Mouse (Mus musculus): ENCODE data around the gene Aplp1. TPM values are rescaled to one million over a fixed set of nuclear protein-coding genes. Genes with fewer than 3 reads are reported as not detected.

Aplp1 gene
- polyA plus RNA-seq, 1 experiment from 2014 or later = 51.0 TPM

- Histone ChIP-seq H3K4me2 (ENCODE audit: low read depth, low read length) (no peak overlapping the region), H3K27me3 (replicated peaks; ENCODE audit: control insufficient read depth, insufficient read depth, low read length) (peaks cover 11% of the 10 kb centered on the region), H3K4me1 (ENCODE audit: control insufficient read depth, insufficient read depth, low read length) (peaks cover 13% of the 10 kb centered on the region), H3K4me3 (ENCODE audit: low read depth, low read length) (no peak overlapping the region), H3K36me3 (ENCODE audit: control insufficient read depth, insufficient read depth, low read length) (peaks cover 33% of the 10 kb centered on the region), H3K9me3 (ENCODE audit: control insufficient read depth, low read length) (no peaks in the 10 kb centered on the region), H3K27ac (replicated peaks; ENCODE audit: low read depth, low read length) (no peak overlapping the region), H3K9ac (ENCODE audit: low read depth, low read length) (no peak overlapping the region)
- WGBS = 33% methylated on average over 2 of the region's 5 CpGs
- no peak for ATAC-seq (ENCODE audit: low read depth)
- no peak for DNase-seq (ENCODE audit: low spot score)
Observed at GRCm38 (mm10) chr7:30440697-30441096, 4.6 kb downstream of the Aplp1 start.

GRCm38 (mm10) chr7:30439734-30440133, 5.6 kb downstream of the Aplp1 start:
- Histone ChIP-seq H3K9me3 (ENCODE audit: control insufficient read depth, low read length) (no peaks in the 10 kb centered on the region), H3K27ac (replicated peaks; ENCODE audit: low read depth, low read length) (no peak overlapping the region), H3K36me3 (ENCODE audit: control insufficient read depth, insufficient read depth, low read length) (peaks cover 33% of the 10 kb centered on the region), H3K4me2 (ENCODE audit: low read depth, low read length) (no peak overlapping the region), H3K27me3 (replicated peaks; ENCODE audit: control insufficient read depth, insufficient read depth, low read length) (peaks cover 5% of the 10 kb centered on the region), H3K9ac (ENCODE audit: low read depth, low read length) (no peak overlapping the region), H3K4me3 (ENCODE audit: low read depth, low read length) (no peak overlapping the region), H3K4me1 (ENCODE audit: control insufficient read depth, insufficient read depth, low read length) (peaks cover 9% of the 10 kb centered on the region)
- DNase-seq (ENCODE audit: low spot score) (no peak), ATAC-seq (ENCODE audit: low read depth) (no peak)
- 79% methylated on average over 6 of the region's 13 CpGs for WGBS

- Histone ChIP-seq H3K4me2 (ENCODE audit: low read depth, low read length) (no peak overlapping the region), H3K9me3 (ENCODE audit: control insufficient read depth, low read length) (no peaks in the 10 kb centered on the region), H3K27ac (replicated peaks; ENCODE audit: low read depth, low read length) (no peak overlapping the region), H3K36me3 (ENCODE audit: control insufficient read depth, insufficient read depth, low read length) (peaks cover 25% of the 10 kb centered on the region), H3K4me1 (ENCODE audit: control insufficient read depth, insufficient read depth, low read length) (no peaks in the 10 kb centered on the region), H3K27me3 (replicated peaks; ENCODE audit: control insufficient read depth, insufficient read depth, low read length) (no peaks in the 10 kb centered on the region; the same call in 1 of the 2 replicates), H3K9ac (ENCODE audit: low read depth, low read length) (no peak overlapping the region), H3K4me3 (ENCODE audit: low read depth, low read length) (no peak overlapping the region)
- 14% methylated on average over 10 of the region's 10 CpGs for WGBS
- ATAC-seq (ENCODE audit: low read depth) = no peak
- DNase-seq (ENCODE audit: low spot score) = no peak
Observed at GRCm38 (mm10) chr7:30436879-30437278, 8.5 kb downstream of the Aplp1 start.

GRCm38 (mm10) chr7:30435156-30435555, 10.2 kb downstream of the Aplp1 start:
- Histone ChIP-seq H3K27me3 (replicated peaks; ENCODE audit: control insufficient read depth, insufficient read depth, low read length) (no peaks in the 10 kb centered on the region; the same call in 1 of the 2 replicates), H3K9me3 (ENCODE audit: control insufficient read depth, low read length) (no peaks in the 10 kb centered on the region), H3K4me2 (ENCODE audit: low read depth, low read length) (no peak overlapping the region), H3K27ac (replicated peaks; ENCODE audit: low read depth, low read length) (no peak overlapping the region), H3K9ac (ENCODE audit: low read depth, low read length) (no peak overlapping the region), H3K36me3 (ENCODE audit: control insufficient read depth, insufficient read depth, low read length) (peaks cover 24% of the 10 kb centered on the region), H3K4me3 (ENCODE audit: low read depth, low read length) (no peak overlapping the region), H3K4me1 (ENCODE audit: control insufficient read depth, insufficient read depth, low read length) (no peaks in the 10 kb centered on the region)
- no peak for ATAC-seq (ENCODE audit: low read depth)
- 40% methylated on average over 8 of the region's 9 CpGs for WGBS
- DNase-seq (ENCODE audit: low spot score) = no peak

DNA sequence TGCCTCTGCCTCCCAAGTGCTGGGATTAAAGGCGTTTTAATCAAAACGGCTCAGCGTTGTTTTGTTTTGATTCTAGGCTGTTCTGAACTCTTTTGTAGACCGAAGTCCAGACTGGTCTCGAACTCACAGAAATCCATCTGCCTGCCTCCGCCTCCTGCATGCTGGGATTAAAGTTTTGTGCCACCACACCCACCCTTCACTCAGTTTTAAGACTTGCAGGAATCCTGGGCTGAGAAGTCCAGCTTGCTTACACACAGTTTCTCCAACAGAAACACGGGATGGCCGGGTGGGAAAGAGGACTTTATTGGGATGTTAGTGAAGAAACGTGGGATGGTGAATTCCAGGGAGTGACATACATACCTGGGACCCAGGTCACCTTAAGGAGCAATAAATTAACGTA, 10.6 kb downstream of the Aplp1 start:
- H3K4me1 ChIP-seq (ENCODE audit: control insufficient read depth, insufficient read depth, low read length) = no peaks in the 10 kb centered on the region
- peaks cover 20% of the 10 kb centered on the region for H3K36me3 ChIP-seq (ENCODE audit: control insufficient read depth, insufficient read depth, low read length)
- no peaks in the 10 kb centered on the region for H3K9me3 ChIP-seq (ENCODE audit: control insufficient read depth, low read length)
- no peaks in the 10 kb centered on the region; the same call in 1 of the 2 replicates for H3K27me3 ChIP-seq (replicated peaks; ENCODE audit: control insufficient read depth, insufficient read depth, low read length)
- H3K4me2 ChIP-seq (ENCODE audit: low read depth, low read length) = no peak overlapping the region
- no peak overlapping the region for H3K27ac ChIP-seq (replicated peaks; ENCODE audit: low read depth, low read length)
- 67% methylated on average over 10 of the region's 10 CpGs for WGBS
- H3K4me3 ChIP-seq (ENCODE audit: low read depth, low read length) = no peak overlapping the region
- no peak overlapping the region for H3K9ac ChIP-seq (ENCODE audit: low read depth, low read length)
- DNase-seq (ENCODE audit: low spot score) (no peak), ATAC-seq (ENCODE audit: low read depth) (no peak)

GRCm38 (mm10) chr7:30434238-30434637, 11.1 kb downstream of the Aplp1 start:
- peaks cover 16% of the 10 kb centered on the region for H3K36me3 ChIP-seq (ENCODE audit: control insufficient read depth, insufficient read depth, low read length)
- ATAC-seq (ENCODE audit: low read depth) (no peak), DNase-seq (ENCODE audit: low spot score) (peak; percentile 50)

DNA sequence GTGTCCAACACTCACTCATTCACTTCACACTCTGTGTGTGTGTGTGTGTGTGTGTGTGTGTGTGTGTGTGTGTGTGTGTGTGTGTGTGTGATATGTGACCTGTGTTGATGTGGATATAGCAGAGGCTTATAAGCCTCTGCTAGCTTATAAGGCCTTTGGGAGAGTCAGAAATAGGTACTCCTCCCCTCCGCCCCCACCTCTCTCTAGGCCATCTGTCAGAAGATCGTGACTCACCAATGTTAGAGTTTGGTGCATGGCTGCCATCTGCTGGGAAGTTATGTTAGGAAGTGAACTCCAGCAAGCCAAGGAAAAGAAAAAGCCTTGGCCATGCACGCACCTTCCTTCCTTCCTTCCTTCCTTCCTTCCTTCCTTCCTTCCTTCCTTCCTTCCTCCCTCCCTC, 13.5 kb downstream of the Aplp1 start:
- Histone ChIP-seq H3K9ac (ENCODE audit: low read depth, low read length) (no peak overlapping the region), H3K4me1 (ENCODE audit: control insufficient read depth, insufficient read depth, low read length) (no peaks in the 10 kb centered on the region), H3K36me3 (ENCODE audit: control insufficient read depth, insufficient read depth, low read length) (0 out of 2 replicates have a peak, but pooled peaks cover 13% of the 10 kb centered on the region), H3K4me3 (ENCODE audit: low read depth, low read length) (no peak overlapping the region), H3K9me3 (ENCODE audit: control insufficient read depth, low read length) (no peaks in the 10 kb centered on the region), H3K4me2 (ENCODE audit: low read depth, low read length) (no peak overlapping the region), H3K27ac (replicated peaks; ENCODE audit: low read depth, low read length) (no peak overlapping the region), H3K27me3 (replicated peaks; ENCODE audit: control insufficient read depth, insufficient read depth, low read length) (no peaks in the 10 kb centered on the region; the same call in 1 of the 2 replicates)
- 26% methylated on average over 3 of the region's 3 CpGs for whole genome bisulfite sequencing
- DNase-seq (ENCODE audit: low spot score) = peak; percentile 84
- 0 out of 2 replicates have a peak, but pooled peaks have one; percentile 53 for ATAC-seq (ENCODE audit: low read depth)

More at GRCm38 (mm10) chr7:30434238-30434637, 11.1 kb downstream of the Aplp1 start:
- no peak overlapping the region for H3K27ac ChIP-seq (replicated peaks; ENCODE audit: low read depth, low read length)
- no peak overlapping the region for H3K4me3 ChIP-seq (ENCODE audit: low read depth, low read length)
- no peak overlapping the region for H3K9ac ChIP-seq (ENCODE audit: low read depth, low read length)
- H3K4me2 ChIP-seq (ENCODE audit: low read depth, low read length) = no peak overlapping the region
- H3K27me3 ChIP-seq (replicated peaks; ENCODE audit: control insufficient read depth, insufficient read depth, low read length) = no peaks in the 10 kb centered on the region; the same call in 1 of the 2 replicates
- no peaks in the 10 kb centered on the region for H3K9me3 ChIP-seq (ENCODE audit: control insufficient read depth, low read length)
- no peaks in the 10 kb centered on the region for H3K4me1 ChIP-seq (ENCODE audit: control insufficient read depth, insufficient read depth, low read length)
- WGBS = under 1% methylated on average over 10 of the region's 10 CpGs

- ATAC-seq (ENCODE audit: low read depth) = no peak
- Histone ChIP-seq H3K4me1 (ENCODE audit: control insufficient read depth, insufficient read depth, low read length) (no peaks in the 10 kb centered on the region), H3K9me3 (ENCODE audit: control insufficient read depth, low read length) (no peaks in the 10 kb centered on the region), H3K4me3 (ENCODE audit: low read depth, low read length) (no peak overlapping the region), H3K36me3 (ENCODE audit: control insufficient read depth, insufficient read depth, low read length) (peaks cover 18% of the 10 kb centered on the region; the same call in 1 of the 2 replicates), H3K9ac (ENCODE audit: low read depth, low read length) (no peak overlapping the region), H3K4me2 (ENCODE audit: low read depth, low read length) (no peak overlapping the region), H3K27ac (replicated peaks; ENCODE audit: low read depth, low read length) (no peak overlapping the region), H3K27me3 (replicated peaks; ENCODE audit: control insufficient read depth, insufficient read depth, low read length) (no peaks in the 10 kb centered on the region)
- no peak for DNase-seq (ENCODE audit: low spot score)
- 51% methylated on average over 2 of the region's 2 CpGs for WGBS
Observed at GRCm38 (mm10) chr7:30430191-30430590, 15.1 kb downstream of the Aplp1 start.

- Histone ChIP-seq H3K9me3 (ENCODE audit: control insufficient read depth, low read length) (no peaks in the 10 kb centered on the region), H3K27ac (replicated peaks; ENCODE audit: low read depth, low read length) (no peak overlapping the region)
Observed at GRCm38 (mm10) chr7:30429327-30429726, 16.0 kb downstream of the Aplp1 start.

More at GRCm38 (mm10) chr7:30429327-30429726, 16.0 kb downstream of the Aplp1 start:
- Histone ChIP-seq H3K9ac (ENCODE audit: low read depth, low read length) (no peak overlapping the region), H3K4me2 (ENCODE audit: low read depth, low read length) (no peak overlapping the region), H3K36me3 (ENCODE audit: control insufficient read depth, insufficient read depth, low read length) (peaks cover 22% of the 10 kb centered on the region; the same call in 1 of the 2 replicates), H3K4me3 (ENCODE audit: low read depth, low read length) (no peak overlapping the region), H3K4me1 (ENCODE audit: control insufficient read depth, insufficient read depth, low read length) (no peaks in the 10 kb centered on the region), H3K27me3 (replicated peaks; ENCODE audit: control insufficient read depth, insufficient read depth, low read length) (no peaks in the 10 kb centered on the region)
- ATAC-seq (ENCODE audit: low read depth) (no peak), DNase-seq (ENCODE audit: low spot score) (no peak)
